Mouse (Mus musculus) embryo, embryonic 11.5 days (tissue): ENCODE results near the gene Sulf2.

Source experiments
- DNase-seq: peaks from one replicate; pipeline ENCODE4 v3.0.0-alpha.2; 2012; ENCODE audit warnings: low read depth, low spot score

Gene Sulf2

DNA sequence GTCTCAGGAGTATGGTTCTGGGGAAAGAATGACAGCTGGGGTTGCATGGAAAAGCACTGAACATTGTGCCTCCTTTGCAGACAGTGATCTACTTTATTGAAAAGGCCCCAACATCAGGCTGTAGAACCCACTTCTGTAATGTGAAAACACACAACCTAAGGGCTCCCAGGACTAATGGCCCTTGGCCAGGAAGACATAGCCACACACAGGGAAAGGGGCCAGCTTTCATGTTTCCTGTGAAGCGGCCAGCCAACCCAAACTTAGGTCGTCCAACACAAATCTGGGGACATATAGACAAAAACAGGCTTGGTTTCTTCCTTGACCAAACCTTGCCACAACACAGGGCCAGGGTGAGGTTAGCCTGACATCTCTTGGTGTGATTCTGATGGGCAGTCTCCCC, 35.5 kb downstream of the Sulf2 start:
- no peak for DNase-seq

DNA sequence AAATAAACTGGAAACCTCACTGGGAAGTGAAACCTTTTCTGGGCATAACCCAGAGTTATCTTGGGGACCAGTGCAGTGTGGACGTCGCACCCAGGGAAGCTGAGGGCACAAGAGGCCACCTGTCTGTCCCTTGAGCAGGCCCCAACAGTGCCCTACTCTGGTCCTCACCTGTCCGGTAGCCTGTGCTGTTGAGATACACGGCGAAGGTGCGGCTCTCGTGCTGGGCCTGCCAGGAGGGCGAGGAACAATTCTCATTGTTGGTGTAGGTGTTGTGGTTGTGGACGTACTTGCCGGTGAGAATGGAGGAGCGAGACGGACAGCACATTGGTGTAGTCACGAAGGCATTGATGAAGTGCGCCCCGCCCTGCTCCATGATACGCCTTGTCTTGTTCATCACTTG, 38.8 kb downstream of the Sulf2 start:
- no peak for DNase-seq

GRCm38 (mm10) chr2:166116278-166116608, 39.2 kb downstream of the Sulf2 start:
- DNase-seq, result no peak

GRCm38 (mm10) chr2:166115571-166116277, 39.7 kb downstream of the Sulf2 start:
- no peak for DNase-seq

GRCm38 (mm10) chr2:166112986-166113385, 42.5 kb downstream of the Sulf2 start:
- no peak for DNase-seq

- no peak for DNase-seq
Observed at GRCm38 (mm10) chr2:166111831-166112250, 43.6 kb downstream of the Sulf2 start.

DNA sequence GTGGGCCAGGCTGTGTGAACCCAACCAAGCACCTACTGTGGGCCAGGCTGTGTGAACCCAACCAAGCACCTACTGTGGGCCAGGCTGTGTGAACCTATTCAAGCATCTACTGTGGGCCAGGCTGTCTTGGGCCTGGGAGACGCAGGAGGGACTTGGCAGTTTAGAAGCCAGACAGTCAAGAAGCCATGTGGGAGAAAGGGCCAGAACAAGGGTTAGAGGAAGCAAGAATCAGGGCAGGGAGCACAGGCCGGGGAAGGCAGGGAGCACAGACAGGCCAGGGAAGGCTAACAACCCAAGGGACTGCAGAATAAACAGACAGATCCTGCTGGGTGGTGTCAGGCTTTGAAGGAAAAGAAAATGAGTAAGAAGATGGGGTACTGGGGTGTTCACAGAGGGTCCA, 44.2 kb downstream of the Sulf2 start:
- DNase-seq, result no peak

- DNase-seq, result no peak
Observed at GRCm38 (mm10) chr2:166110764-166111163, 44.7 kb downstream of the Sulf2 start.

DNA sequence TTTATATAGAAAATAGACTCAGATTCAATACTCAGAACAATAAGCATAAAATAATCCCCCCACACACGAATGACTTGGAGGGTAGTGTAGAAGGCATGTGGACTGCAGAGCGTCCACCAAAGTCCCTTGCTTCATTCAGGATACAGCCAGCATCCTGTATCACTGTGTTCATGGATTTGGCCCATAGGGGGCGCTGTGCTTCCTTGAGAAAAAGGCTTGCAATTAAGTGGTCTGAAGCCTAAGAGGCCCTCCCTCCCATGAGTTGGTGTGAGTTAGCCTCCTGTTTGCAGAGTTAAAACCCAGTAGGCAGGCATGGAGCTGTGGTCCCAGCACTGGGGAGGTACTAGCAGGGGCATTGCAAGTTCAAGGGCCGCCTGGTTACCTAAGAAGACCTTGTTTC, 47.1 kb downstream of the Sulf2 start:
- DNase-seq, result peak; percentile 77

DNA sequence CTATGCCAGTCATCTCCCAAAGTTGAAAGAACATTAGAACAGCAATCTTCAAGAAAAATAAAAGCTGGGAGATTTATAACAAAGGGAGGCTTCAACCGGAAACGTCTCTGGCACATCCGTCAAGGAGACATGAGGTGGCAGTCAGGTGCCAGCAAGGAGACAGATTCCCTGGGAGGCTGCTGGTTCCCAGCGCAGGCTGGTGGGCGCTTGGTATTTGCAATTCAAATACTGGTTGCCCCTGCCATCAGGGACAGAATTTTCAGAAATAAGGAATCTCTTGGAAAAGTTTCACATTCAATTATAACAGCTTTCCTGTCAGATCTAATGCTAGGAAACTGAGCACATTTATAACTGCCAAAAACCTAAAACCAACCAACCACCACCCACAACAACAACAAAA, 47.6 kb downstream of the Sulf2 start:
- DNase-seq, result no peak

GRCm38 (mm10) chr2:166106631-166107030, 48.8 kb downstream of the Sulf2 start:
- no peak for DNase-seq

DNA sequence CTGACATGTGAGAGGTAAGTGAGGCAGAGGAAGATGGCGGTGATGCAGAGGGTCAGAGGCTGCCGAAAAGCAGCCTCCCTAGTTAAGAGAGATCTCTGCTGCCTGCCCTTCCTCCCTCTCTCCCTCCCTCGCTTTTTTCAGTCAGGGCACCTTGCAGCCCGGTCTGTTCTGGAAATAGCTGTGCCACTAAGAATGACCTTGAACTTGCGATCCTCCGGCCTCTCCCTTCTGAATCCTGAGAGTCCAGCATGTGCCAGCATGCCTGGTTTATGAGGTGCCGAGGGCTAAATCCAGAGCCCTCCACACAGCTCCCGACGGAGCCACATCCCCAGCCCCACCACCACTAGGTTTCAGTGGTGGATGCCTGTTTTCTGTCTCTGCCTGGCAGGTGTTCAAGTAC, 49.6 kb downstream of the Sulf2 start:
- DNase-seq, result no peak

DNA sequence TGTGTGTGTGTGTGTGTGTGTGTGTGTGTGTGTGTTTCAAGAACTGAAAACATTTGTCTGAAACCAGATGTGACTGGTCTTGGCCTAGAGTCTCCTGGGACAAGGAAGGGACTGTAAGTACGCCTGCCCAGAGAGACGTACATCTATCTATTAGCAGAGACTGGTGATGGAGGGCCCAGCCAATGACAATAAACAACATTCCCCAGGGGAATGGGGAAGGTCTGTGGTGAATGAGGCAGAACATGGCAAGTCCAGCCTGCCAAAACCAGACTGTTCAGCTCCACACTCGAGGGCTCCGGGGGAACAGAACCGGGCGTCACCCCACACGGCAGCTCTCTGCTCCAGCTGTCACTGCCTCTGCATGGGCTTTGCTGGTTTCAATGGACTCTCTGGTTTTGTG, 52.6 kb downstream of the Sulf2 start:
- DNase-seq, result no peak

DNA sequence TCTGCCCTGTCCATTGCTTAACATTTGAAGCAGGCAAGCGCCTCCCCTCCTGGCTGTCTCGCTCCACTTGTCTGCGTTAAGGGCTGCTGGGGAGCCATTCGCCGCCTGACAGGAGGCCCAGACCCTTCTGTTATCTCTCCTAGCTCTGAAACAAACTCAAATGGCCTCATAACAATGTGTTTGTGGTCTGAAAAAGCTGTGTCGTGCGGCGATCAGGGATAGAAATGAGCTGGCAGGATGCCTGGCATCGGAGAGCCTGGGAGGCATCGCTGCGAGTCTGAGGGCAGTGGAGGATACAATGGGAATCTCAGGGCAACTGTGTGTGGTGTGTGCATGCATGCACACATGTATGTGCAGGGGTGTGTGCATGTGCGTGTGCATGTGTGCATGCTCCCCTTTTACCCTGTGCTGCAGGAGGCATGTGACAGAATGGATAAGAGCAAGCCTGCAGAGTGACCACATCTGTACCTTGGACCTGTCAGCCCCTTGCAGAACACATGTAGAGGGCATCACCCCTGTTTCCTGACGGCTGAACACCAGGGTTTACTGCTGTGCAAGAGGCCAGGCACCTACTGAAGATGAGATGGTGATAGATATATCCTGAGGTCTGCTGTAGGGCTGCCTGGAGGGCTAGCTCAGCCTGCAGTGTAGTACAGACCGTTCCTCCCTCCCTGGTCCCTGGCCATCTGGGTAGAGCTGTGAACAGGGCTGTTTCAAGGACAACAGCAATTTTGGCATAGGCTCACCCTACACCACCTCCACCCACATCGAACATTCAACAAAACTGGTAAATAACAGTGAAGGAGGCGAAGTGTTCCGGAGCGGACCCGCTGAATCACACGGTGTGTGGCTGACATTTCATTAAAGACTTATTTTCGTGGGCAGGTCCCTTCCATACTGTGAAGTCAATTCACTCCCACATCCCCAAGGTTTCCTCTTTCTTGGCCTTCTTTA, 54.9 kb downstream of the Sulf2 start:
- no peak for DNase-seq

DNA sequence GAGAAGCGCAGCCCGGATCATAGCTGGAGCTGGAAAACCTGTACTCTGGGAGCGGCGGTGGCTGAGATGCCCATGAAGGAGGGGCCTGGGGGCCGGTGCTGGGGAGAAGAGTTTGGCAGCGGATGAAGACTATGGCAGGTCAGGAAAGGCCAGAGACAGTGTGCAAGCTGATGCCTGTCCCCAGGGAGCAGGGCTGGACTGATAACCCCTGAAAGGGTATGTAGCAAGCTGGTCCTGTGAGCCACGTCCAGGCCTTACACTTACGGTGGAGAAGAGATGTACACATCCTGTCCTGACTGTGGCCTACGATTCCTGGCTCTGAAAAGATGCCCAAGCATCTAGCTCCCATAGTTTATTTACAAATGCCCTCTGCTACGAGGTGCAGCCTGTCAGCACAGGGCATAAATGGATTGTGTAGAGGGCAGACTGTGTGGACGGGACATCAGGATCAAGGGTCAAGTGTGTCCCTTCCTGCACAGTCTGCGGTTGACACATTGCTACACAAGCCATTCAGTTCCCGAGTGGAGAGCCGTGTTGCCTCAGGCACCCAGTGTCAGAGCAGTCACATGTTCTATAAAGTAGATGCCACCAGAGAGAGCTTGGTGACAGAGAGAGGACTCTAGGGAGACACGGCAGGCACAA, 57.0 kb downstream of the Sulf2 start:
- DNase-seq, result no peak

- DNase-seq, result no peak
Observed at GRCm38 (mm10) chr2:166097443-166098291, 57.8 kb downstream of the Sulf2 start.

GRCm38 (mm10) chr2:166096834-166097233, 58.6 kb downstream of the Sulf2 start:
- DNase-seq, result no peak

- no peak for DNase-seq
Observed at GRCm38 (mm10) chr2:166096300-166096699, 59.2 kb downstream of the Sulf2 start.

- no peak for DNase-seq
Observed at GRCm38 (mm10) chr2:166092412-166092811, 63.1 kb downstream of the Sulf2 start.

GRCm38 (mm10) chr2:166091599-166091998, 63.9 kb downstream of the Sulf2 start:
- DNase-seq, result no peak

- no peak for DNase-seq
Observed at GRCm38 (mm10) chr2:166090131-166090581, 65.3 kb downstream of the Sulf2 start.
